Mouse (Mus musculus): ENCODE data around the gene Smyd2. TPM values are rescaled to one million over a fixed set of nuclear protein-coding genes. Genes with fewer than 3 reads are reported as not detected.

The Smyd2 gene
- total and polyA plus RNA-seq, 3 experiments, result 79.9 to 119 (median 84.7) TPM

DNA sequence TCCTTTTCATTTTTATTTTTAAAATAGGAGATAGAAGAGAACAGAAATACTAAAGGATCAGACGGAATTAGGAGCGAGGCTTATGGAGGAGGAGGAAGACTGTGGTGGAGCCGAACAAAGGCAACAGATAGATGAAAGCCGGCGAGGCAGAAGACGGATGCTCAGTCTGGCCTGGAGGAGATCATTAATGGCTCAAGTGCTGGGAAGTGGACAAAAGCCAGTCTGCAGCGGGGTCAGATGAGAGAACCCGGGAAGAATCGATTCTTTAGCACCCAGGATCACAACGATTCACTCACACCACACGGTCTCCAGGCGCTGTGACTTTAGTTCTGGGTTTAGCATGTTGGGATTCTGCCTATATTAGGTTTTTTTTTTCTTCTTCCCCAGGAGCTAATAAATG lies 10.0 kb upstream of the Smyd2 start:
- Histone ChIP-seq H3K4me3 (replicated peaks in 1 of 3; ENCODE audit: low read depth in 2 of 3, low read length in 2 of 3, poor library complexity in 1 of 3) (no peak overlapping the region), H3K4me2 (ENCODE audit: insufficient read depth, low read depth, poor library complexity, severe bottlenecking) (no peak overlapping the region), H3K4me1 (ENCODE audit: control insufficient read depth in 1 of 2, insufficient read depth in 2 of 2) (peaks cover 5 to 23% of the 10 kb centered on the region in 2 experiments), H3K27ac (ENCODE audit: insufficient read depth, low read depth) (no peak overlapping the region), H3K36me3 (replicated peaks in 1 of 2; ENCODE audit: control insufficient read depth in 1 of 2, insufficient read depth in 1 of 2, low read length in 1 of 2) (no peaks in the 10 kb centered on the region), H3K9ac (ENCODE audit: insufficient read depth, low read depth) (no peak overlapping the region), H3K9me3 (replicated peaks; ENCODE audit: low read length) (no peaks in the 10 kb centered on the region), H3K79me2 (replicated peaks; ENCODE audit: control insufficient read depth, extremely low read depth, insufficient read depth, poor library complexity, severe bottlenecking) (no peaks in the 10 kb centered on the region), H3K27me3 (replicated peaks) (no peaks in the 10 kb centered on the region)
- no peak for DNase-seq (ENCODE audit: extremely low read depth)
- in situ Hi-C loops (cut with MboI; ENCODE audit: low pct_ligation_motif_present, low pct_unique_long_range_greater_than_20kb, low sequenced_read_pairs), result no loop called here
- TF ChIP-seq PAX5 (IDR thresholded peaks at IDR 0.05; ENCODE audit: low read length), result no peak
- TF ChIP-seq JUND (conservative IDR thresholded peaks at IDR 0.05; ENCODE audit: low read depth, low read length), result no peak
- no peak for TF ChIP-seq MYC (IDR thresholded peaks at IDR 0.05; ENCODE audit: low read depth, low read length)
- TF ChIP-seq UBTF (IDR thresholded peaks at IDR 0.05; ENCODE audit: low read depth, low read length), result no peak
- no peak for TF ChIP-seq MEF2A (IDR thresholded peaks at IDR 0.05; ENCODE audit: borderline replicate concordance, low read depth, low read length)
- no peak for TF ChIP-seq USF1 (IDR thresholded peaks at IDR 0.05; ENCODE audit: low read depth, low read length)
- no peak for TF ChIP-seq POLR2A (IDR thresholded peaks at IDR 0.05; ENCODE audit: low read depth, low read length)
- no peak for TF ChIP-seq E2F4 (IDR thresholded peaks at IDR 0.05; ENCODE audit: insufficient replicate concordance, low read depth, low read length)
- TF ChIP-seq ZC3H11A (IDR thresholded peaks at IDR 0.05; ENCODE audit: low read depth, low read length), result no peak
- no peak for TF ChIP-seq BHLHE40 (IDR thresholded peaks at IDR 0.05; ENCODE audit: low read depth, low read length)
- TF ChIP-seq ELF1 (IDR thresholded peaks at IDR 0.05; ENCODE audit: low read depth, low read length), result no peak
- TF ChIP-seq NELFE (IDR thresholded peaks at IDR 0.05; ENCODE audit: low read depth, low read length), result no peak
- no peak for TF ChIP-seq RCOR1 (conservative IDR thresholded peaks at IDR 0.05; ENCODE audit: low read depth, low read length)
- TF ChIP-seq ZMIZ1 (IDR thresholded peaks at IDR 0.05; ENCODE audit: low read depth, low read length), result no peak
- dilution Hi-C loops (cut with MboI; ENCODE audit: extremely low pct_ligation_motif_present, extremely low pct_unique_long_range_greater_than_20kb, low sequenced_read_pairs), result no loop called here

DNA sequence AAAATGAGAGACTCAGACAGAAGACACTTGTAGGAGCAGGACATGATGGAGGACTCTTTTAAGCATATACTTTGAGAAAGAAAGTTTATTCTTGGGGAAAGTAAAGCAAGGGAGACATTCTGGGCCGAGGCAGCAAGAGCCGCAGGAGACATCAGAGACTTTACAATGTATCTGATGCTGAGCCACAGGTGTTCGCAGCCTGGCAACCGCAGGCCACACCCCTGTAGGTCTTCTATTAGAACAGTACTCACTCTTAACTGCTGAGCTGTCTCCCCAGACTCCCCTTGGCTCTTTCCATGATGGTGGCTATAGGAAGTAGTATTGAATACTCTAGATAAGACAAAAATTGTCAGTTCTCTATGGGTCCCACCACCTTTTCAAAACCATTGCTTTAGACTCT lies 7.7 kb upstream of the Smyd2 start:
- no peaks in the 10 kb centered on the region for H3K9me3 ChIP-seq (replicated peaks; ENCODE audit: low read length)
- no peak overlapping the region for H3K4me3 ChIP-seq (replicated peaks in 1 of 3; ENCODE audit: low read depth in 2 of 3, low read length in 2 of 3, poor library complexity in 1 of 3)
- H3K27me3 ChIP-seq (replicated peaks), result no peaks in the 10 kb centered on the region
- peaks cover 0 to 9% of the 10 kb centered on the region in 2 experiments; a peak in 2 of 4 replicates for H3K4me1 ChIP-seq (ENCODE audit: control insufficient read depth in 1 of 2, insufficient read depth in 2 of 2)
- no peak overlapping the region for H3K9ac ChIP-seq (ENCODE audit: insufficient read depth, low read depth)
- no peak for DNase-seq (ENCODE audit: extremely low read depth)
- TF ChIP-seq CHD1 (IDR thresholded peaks at IDR 0.05; ENCODE audit: low read depth, low read length), result no peak
- no peak for TF ChIP-seq ZKSCAN1 (IDR thresholded peaks at IDR 0.05; ENCODE audit: borderline replicate concordance, low read depth, low read length)
- no peak for TF ChIP-seq NRF1 (IDR thresholded peaks at IDR 0.05; ENCODE audit: low read depth, low read length)
- no peak for TF ChIP-seq KAT2A (IDR thresholded peaks at IDR 0.05; ENCODE audit: insufficient replicate concordance, low read length)
- no peak for TF ChIP-seq MAX (IDR thresholded peaks at IDR 0.05; ENCODE audit: low read length)
- TF ChIP-seq TBP (conservative IDR thresholded peaks at IDR 0.05; ENCODE audit: low read depth, low read length), result no peak
- no peak for TF ChIP-seq MXI1 (IDR thresholded peaks at IDR 0.05; ENCODE audit: low read depth, low read length)
- TF ChIP-seq MEF2A (IDR thresholded peaks at IDR 0.05; ENCODE audit: borderline replicate concordance, low read depth, low read length), result no peak
- TF ChIP-seq TCF12 (IDR thresholded peaks at IDR 0.05; ENCODE audit: low read depth, low read length), result no peak
- no peak for TF ChIP-seq ELF1 (IDR thresholded peaks at IDR 0.05; ENCODE audit: low read depth, low read length)
- no peak for TF ChIP-seq CHD2 (IDR thresholded peaks at IDR 0.05; ENCODE audit: low read length)
- TF ChIP-seq RCOR1 (conservative IDR thresholded peaks at IDR 0.05; ENCODE audit: low read depth, low read length), result no peak
- TF ChIP-seq GABPA (IDR thresholded peaks at IDR 0.05; ENCODE audit: insufficient replicate concordance, low read depth, low read length), result no peak
- TF ChIP-seq JUN (IDR thresholded peaks at IDR 0.05; ENCODE audit: insufficient read depth, low read depth, low read length), result no peak
- no peak for TF ChIP-seq ETS1 (conservative IDR thresholded peaks at IDR 0.05; ENCODE audit: low read depth, low read length)
- TF ChIP-seq ZMIZ1 (IDR thresholded peaks at IDR 0.05; ENCODE audit: low read depth, low read length), result no peak
- H3K79me2 ChIP-seq (replicated peaks; ENCODE audit: control insufficient read depth, extremely low read depth, insufficient read depth, poor library complexity, severe bottlenecking), result no peaks in the 10 kb centered on the region
- H3K4me2 ChIP-seq (ENCODE audit: insufficient read depth, low read depth, poor library complexity, severe bottlenecking), result no peak overlapping the region
- H3K27ac ChIP-seq (ENCODE audit: insufficient read depth, low read depth), result no peak overlapping the region
- dilution Hi-C loops (cut with MboI; ENCODE audit: extremely low pct_ligation_motif_present, extremely low pct_unique_long_range_greater_than_20kb, low sequenced_read_pairs), result no loop called here
- H3K36me3 ChIP-seq (replicated peaks in 1 of 2; ENCODE audit: control insufficient read depth in 1 of 2, insufficient read depth in 1 of 2, low read length in 1 of 2), result no peaks in the 10 kb centered on the region
- in situ Hi-C loops (cut with MboI; ENCODE audit: low pct_ligation_motif_present, low pct_unique_long_range_greater_than_20kb, low sequenced_read_pairs), result no loop called here
